Mouse (Mus musculus) kidney, adult 9 months (tissue): ENCODE measurements around the gene 4930469K13Rik.
A peak's percentile ranks its signal among the peaks of the same experiment; 100 is the strongest.
"Not testable (repeated sequence)": the region's sequence is repeated elsewhere in the genome, so short reads cannot be mapped to it uniquely, and the experiment has no call there.

Experiments used
- DNase-seq: peaks from one replicate; pipeline ENCODE4 v3.0.0; 2022

Gene 4930469K13Rik

DNA sequence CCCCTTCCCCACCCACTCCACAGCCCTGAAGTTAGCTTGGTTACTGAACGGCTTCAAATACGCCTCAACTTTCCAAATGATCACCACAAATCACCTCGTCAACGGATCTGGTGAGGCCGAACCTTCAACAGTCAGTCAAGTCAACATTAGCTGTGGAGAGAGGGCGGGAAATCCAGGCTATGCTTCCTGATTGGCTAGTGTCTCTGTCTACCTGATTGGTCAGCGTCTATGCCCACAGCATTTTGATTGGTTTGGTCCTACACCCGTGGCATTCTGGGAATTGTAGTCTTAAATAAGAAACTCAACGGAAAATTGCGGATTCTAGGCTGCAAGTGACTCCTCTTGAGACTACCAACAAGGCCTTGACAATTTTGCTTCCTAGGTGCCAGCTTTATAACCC is at the start of gene 4930469K13Rik:
TSS of gene 4930469K13Rik (minus strand) at position 133 of the 400 bp plus-strand sequence.
- DNase-seq: no peak

- no peak for DNase-seq
Observed at GRCm38 (mm10) chr11:34146934-34147333, 48.6 kb upstream of the 4930469K13Rik start.

DNA sequence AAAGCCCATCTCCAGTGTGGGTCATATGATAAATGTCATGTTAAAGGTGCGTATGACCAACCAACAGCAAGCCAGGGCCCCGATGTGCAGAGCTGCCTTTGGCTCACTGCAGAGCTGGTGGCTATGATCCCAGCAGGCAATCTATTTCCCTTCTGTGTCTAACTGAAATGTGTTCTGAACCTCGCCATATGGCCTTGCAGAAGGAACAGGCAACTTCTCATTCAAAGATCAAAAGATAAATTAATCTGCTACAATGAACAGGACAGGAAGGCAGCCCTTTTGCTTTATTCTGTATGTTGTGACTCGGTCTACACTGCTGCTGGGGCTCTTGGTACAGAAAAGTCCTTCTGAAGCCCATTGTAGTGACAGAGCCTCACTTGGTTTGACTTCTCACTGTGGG is 46.1 kb upstream of the 4930469K13Rik start:
- DNase-seq: no peak

DNA sequence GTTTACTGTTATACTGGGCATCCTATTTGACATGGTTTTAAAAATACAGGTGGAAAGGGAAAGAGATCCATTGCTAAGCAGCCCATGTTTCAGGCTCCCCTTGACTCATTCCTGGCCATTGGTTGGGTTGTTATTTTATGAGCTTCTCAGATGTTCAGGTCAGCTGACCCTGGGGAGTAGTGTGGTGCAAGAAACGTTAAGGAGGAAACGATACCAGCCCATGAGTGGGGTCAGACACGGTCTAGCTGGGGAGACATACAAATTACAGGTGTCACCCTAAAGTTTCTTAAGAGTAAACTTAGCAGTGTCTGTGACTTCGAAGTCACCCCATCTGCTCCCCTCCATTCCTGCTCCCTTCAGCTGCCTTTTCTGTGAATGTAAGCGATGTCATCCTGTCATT is 45.6 kb upstream of the 4930469K13Rik start:
- DNase-seq: no peak

DNA sequence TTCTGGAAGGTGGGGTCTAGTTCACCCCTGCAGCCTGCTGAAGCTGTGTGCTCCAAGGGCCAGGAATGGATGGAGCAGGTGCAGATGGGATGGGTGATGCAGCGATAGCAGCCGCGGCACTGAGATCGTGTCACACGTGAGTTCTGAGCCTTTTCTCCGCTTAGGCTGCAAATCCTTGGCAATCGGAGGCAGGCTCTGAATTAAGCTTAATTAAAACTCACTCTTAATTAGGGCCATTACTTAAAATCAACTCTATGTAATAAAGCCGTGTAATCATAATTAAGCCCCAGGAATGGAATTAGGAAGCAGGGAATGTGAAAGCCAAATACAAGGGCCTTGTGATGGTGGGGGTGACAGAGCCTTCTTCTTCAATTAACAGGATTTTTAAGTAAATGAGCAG is 40.9 kb upstream of the 4930469K13Rik start:
- no peak for DNase-seq

- DNase-seq: no peak
Observed at GRCm38 (mm10) chr11:34128412-34128811, 30.1 kb upstream of the 4930469K13Rik start.

DNA sequence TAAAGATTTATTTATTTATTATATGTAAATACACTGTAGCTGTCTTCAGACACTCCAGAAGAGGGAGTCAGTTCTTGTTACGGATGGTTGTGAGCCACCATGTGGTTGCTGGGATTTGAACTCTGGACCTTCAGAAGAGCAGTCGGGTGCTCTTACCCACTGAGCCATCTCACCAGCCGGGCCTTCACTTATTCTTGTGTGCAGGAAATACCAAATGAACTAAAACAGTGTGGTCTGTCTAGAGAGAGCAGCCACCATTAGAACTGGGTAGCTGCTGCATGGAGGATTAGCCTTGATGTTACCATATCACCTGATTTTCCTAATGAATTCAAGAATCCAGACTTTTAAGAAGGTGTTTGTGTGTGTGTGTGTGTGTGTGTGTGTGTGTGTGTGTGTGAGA is 27.4 kb upstream of the 4930469K13Rik start:
- DNase-seq: not testable (repeated sequence)

DNA sequence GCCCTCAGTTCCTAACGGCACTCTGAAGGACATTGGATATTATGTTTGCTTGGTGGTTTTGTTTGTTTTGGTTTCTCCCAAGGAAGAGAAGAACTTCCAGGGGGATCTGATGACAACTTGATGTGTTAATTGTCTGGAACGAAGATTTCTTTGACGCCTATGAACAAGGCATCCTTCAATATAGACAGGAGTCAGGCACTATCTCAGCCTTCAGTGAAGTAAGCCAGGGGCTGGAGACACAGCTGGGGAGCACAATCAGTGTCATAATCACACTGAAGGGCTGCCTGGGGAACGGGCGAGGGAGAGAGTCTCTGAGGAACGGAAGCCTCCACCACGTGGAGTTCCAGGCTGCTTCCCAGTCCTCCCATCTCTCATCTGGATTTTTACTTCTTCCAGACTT is 26.5 kb upstream of the 4930469K13Rik start:
- no peak for DNase-seq

GRCm38 (mm10) chr11:34123147-34123546 is 24.8 kb upstream of the 4930469K13Rik start:
- peak; percentile 19 for DNase-seq

- DNase-seq: no peak
Observed at GRCm38 (mm10) chr11:34118319-34118718, 20.0 kb upstream of the 4930469K13Rik start.

DNA sequence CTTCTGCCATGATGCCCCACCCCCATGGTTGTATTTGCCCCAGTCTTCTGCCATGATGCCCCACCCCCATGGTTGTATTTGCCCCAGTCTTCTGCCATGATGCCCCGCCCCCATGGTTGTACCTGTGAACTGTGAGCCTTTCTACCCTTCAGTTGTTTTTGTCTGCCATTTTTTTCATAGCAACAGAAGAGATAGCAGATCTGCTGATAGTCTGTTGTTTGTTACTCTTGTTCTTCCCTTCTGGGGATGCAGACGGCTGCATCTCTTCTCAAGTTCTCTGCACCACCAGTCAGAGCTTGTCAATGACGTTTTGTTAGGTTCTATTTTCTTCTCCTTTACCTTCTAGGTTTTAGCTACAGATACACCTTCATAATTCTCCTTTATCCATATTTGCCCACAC is 19.2 kb upstream of the 4930469K13Rik start:
- no peak for DNase-seq

DNA sequence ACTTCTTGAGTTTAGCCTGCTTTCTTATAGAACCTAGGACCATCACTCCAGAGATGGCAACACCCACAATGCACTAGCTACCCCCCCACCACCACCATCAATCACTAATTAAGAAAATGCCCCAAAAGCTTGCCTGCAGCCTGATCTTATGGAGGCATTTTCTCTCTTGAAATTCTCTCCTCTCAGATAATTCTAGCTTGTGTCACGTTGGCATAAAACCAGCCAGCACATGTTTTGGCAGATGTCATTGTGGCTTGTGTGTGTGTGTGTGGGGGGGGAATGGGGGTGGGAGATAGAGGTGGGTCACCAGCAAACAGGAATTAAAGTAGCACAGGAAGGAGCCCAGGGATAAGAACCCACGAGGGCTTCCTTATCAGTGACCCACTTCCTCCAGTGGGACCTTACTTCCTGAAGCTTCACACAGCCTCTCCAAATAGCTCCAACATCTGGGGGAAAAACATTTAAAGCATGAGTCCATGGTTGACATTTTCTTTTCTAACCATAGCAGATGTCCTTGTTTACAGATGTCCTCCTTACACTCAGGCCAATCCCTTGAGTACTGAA is 18.3 kb upstream of the 4930469K13Rik start:
- DNase-seq: peak; percentile 11

- DNase-seq: no peak
Observed at GRCm38 (mm10) chr11:34113760-34114159, 15.4 kb upstream of the 4930469K13Rik start.

DNA sequence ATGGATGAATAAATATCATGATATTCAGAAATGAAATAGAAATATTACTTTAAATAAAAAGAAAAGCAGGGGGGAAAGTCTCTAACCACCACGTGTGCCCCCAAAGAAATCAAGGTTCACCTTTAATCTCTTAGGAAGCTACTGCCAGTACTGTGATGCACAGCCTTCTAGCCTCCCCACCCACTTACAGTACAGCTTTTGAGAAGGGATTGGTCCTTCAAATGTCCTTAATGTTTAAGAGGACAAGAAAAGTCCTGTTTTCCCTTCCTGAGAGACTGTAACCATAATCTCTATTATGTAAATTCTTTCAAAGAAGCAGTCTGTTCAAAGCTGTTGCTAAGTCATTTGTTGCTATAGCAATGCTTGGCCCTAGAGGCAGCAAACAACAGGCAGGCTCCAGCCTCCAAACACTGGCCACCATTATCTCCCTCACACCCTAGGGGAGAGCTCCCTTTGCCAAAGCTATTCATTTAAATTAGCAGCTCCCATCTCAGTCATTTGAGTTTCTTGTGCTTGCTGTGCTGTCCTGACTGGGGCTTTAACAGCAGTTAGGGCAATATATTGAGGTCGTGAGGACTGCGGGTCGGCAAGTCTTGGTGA is 14.5 kb upstream of the 4930469K13Rik start:
- no peak for DNase-seq

GRCm38 (mm10) chr11:34111940-34112339 is 13.6 kb upstream of the 4930469K13Rik start:
- DNase-seq: no peak

GRCm38 (mm10) chr11:34109260-34109659 is 10.9 kb upstream of the 4930469K13Rik start:
- DNase-seq: no peak

- DNase-seq: no peak
Observed at GRCm38 (mm10) chr11:34104919-34105318, 6.6 kb upstream of the 4930469K13Rik start.

- no peak for DNase-seq
Observed at GRCm38 (mm10) chr11:34101827-34102226, 3.5 kb upstream of the 4930469K13Rik start.

GRCm38 (mm10) chr11:34087064-34087463 is 11.3 kb downstream of the 4930469K13Rik start:
- no peak for DNase-seq

DNA sequence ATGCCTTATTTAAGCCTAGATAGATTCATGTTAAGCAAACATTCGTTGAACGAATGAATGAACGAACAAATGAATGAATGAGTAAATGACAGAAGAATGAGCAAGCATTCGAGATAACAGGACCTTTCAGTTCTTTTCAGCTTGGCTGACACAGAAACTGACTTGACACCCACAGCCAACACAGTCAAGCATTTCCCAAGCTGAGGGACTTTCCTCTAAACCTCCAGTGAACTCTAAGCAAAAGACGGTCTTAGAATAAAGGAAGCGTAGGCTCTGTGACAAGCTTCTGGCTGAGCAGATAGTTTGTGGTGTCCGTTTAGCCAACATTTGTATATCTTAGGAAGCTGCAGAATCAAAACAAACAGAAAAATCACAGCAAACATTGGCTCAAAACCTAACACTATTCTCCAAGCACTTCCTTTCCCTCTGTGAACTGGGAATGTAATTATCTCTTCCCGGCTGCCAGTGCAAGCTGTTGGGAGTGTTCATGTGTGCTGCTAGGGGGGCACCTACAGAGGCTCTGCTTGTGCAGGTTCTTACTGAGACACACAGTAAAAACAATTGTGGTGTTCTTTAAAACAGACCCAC is 12.1 kb downstream of the 4930469K13Rik start:
- DNase-seq: no peak

GRCm38 (mm10) chr11:34084639-34085038 is 13.7 kb downstream of the 4930469K13Rik start:
- DNase-seq: no peak

DNA sequence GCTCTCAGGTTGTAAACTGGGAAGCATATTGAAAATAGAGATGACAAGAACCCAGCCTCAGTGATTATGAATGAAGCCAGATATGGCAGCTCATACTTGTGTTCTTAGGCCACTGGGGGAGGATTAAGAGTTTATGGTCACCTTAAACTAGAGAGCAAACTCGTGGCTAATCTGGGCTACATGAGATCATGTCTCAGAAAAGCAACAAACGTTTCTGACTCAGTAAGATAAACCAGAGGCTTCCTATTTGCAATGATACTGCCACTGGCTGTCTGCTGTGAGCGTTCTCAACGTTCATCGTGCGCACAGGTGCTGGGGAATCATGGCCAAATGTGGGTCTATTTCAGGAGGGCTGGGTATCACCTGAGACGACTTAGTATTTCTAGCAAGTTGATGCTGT is 14.6 kb downstream of the 4930469K13Rik start:
- DNase-seq: no peak

DNA sequence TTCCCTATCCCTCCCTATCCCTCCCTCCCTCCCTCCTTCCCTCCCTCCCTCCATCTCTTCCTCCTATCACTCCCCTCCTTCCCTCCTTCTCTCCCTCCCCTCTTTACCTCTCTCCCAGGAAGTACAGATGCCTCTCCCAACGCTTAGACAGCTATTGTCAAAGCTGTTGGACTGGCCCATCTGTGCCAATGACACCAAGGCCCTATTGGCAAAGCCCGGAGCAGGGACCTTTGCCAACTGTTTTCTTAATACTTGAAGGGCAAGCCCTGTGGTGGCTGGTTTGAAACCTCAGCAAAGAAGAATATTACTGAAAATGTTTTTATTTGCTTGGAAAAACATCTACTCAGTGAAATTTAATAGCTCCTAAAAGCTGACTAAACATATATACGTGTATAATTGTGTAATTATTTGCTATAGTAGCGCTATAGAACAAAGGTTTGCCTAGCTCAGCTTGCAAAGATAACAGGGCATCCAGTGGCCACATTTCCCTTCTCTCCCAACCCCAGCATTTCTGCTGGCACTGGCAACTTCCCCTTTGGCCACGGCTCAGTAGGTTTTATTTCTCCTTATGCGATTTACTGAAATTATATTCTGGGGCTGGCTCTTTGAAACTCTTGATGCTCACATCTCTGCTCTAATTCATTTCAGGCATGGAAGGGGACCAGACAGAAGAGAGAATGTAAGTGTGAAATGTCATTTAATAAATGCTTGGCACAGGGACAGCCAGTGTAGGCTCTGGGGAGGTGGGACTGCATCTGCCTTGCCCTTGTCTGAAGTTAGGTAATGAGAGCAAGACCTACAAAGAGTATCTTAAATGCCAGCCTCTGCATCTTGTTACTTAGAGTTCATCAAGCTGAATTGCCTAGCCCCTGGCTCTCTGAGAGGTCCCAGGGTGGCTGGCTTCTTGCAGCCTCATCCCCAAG is 18.6 kb downstream of the 4930469K13Rik start:
- DNase-seq: no peak

DNA sequence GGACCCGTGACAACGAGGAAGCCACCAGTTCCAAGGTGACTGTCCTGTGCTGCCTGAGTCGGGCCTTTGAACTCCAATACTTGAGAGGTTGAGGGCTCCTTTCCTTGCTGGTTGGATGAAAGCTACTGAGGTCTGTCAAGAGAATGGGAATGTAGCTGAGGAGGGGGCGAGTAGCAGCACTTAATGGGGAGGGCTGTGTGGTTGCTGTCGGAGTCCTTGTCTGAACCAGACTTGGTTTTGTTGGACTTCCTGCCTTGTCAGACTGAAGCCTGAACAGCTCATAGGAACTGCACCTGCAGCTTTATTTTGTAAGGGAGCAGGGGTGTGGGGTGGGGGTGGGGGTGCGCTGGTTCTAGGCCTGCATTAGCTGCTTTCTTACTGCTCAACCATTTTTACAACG is 19.8 kb downstream of the 4930469K13Rik start:
- DNase-seq: no peak
